Mouse (Mus musculus) ovary, adult 18-20 months (tissue): Measurements from ENCODE around the gene Dnajc21.

Source experiments
- DNase-seq: peaks from one replicate; pipeline ENCODE4 v3.0.0; 2022; ENCODE audit warnings: low spot score, mixed read lengths

Gene Dnajc21

DNA sequence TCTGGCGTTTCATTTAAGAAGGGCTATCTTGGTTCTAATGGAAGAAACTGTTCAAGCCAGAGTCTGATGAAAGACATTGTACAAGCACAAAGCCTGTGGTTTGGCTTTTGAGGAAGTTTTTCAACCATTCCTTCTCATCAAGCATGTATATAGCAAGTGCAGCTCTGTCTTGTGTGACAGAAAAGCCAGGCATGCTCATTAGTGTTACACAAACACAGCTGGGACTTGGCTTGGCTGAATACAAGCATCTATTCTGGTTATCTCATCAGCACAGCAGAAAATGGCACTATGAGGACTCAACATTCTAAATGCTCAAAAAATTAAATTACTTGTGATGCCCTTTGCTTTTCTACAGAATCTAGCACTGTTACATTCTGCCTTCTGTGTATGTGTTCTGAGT lies 33.4 kb downstream of the Dnajc21 start:
- no peak for DNase-seq

DNA sequence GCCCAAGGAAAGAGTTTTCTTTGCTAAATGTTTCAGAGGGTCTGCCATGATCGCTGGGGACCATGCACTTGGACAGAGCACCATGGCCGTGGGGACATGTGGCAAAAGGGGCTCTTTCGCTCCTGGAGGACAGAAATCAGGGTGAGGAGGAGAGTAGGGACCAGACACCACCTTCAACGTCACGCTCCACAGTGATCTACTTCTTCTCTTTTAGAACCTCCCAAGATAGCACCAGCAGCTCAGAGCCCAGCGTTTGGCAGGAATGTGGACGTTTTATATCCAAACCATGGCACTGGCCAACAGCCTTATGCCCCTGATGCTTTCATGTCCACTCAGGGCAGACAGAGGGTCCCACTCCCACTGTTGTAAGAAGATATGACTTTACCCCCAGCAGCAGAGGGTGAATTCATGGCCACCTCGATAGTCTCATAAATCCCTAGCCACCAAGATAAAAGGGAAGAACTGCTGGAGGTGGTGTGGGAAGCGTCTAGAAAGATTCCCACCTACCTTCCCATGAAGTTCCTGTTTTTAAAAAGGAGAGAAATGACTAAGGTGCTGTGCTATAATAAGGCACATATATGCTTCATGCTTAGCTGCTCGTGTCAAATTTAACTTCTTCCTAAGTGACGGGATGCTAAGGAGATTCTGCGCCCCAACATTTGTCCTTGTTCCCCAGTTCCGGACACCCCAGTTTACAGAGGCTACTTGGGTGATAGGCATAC lies 43.6 kb downstream of the Dnajc21 start:
- DNase-seq = no peak

DNA sequence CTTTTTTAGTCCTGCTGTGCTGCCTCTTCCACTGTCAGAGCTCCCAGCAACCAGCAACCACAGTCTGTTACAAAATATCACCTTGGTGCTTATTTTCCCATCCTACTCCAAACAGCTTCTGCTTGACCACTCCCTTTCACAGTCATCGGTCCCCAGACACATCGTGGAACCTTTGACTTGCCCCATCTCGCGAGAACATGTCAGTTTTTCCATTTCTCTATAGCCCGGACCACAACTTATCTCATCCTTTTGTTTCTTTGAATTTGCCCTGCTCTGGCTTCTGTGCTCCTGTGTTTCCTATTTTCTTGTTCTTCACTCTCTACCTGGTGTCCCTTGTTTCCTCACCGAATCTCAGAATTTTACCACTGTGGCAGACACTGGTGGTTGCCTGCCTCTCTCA lies 44.2 kb downstream of the Dnajc21 start:
- no peak for DNase-seq

DNA sequence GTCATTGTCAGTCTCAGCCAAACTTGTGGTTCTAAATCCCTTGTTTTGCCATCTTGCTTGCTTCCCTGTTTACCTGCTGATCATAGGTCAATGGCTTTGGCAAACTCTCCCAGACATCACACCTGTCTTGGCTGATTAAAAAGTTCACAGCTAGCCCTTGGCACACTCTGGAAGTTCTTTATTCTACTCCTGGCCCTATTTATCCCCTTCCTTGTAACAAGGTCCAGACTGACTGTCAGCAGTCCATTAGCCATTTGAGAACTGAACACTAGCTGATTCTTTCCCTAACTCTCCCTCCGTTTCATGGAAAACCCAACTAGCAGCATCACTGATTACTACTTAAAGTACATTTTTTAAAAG lies 48.6 kb downstream of the Dnajc21 start:
- DNase-seq = no peak

DNA sequence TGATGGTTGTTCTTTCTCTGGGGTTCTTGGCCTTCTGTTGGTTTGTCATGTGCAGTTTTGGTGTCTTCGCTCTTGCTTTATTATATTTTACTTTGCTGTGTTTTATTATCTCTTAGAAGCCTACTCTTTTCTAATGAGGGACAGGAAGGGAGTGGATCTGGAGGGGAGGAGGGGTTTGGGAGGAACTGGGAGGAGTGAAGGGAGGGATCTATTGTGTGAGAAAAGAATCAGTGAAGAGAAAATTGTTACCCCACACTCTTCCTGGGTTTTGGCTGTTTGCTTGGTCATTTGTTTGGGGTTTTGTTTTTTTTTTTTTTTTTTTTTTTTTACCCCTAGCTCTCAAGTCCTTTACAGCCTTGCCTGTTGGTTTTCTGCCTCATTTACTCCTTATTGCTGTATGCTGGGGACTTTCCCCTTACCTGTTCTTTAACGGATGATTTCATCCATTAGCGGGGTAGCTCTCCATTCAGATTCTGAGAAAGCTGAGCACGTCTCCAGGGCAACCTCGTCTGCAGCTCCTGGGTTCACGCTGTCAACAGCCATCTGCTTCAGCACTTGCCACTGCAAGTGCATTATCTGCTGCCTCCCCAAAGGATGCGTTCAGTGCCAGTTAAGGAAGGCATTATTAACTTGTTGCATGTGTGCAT lies 49.1 kb downstream of the Dnajc21 start:
- no peak for DNase-seq

DNA sequence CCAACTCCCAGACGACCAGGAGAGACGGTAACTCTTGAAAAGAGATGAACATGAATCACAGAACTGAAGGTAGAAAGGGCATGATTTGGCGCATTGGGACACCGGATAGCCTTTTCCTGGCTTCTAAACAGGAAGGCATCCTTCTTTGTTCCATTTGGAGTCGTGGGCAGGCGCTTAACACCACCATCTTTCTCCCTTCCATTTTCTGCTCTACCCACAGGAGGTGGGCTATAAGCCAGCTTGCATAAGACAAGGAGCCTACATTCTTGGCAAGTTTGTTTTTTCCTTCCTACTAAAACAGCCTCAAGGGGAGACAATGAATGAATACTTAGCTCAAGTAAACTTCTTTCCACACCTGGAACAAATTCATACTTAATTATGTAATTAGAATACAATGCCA lies 56.7 kb downstream of the Dnajc21 start:
- no peak for DNase-seq

DNA sequence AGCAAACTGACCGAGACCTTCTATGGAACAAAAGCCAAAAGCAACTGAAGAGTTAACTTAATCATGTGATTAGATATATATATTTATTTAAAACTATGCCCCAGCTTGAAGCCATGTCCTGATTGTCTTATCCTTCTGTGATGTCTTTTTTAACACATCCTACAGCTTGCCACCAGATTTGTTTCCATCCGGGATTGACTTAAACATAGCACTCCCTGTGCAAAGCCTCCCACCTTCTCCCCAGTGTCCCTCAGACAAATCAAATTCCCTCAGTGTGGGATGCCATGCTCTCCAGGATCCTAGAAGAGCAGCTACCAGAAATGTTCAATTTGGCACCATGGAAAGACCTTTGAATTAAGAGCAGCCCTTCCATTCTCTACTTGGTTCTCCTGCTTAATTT lies 59.4 kb downstream of the Dnajc21 start:
- no peak for DNase-seq

DNA sequence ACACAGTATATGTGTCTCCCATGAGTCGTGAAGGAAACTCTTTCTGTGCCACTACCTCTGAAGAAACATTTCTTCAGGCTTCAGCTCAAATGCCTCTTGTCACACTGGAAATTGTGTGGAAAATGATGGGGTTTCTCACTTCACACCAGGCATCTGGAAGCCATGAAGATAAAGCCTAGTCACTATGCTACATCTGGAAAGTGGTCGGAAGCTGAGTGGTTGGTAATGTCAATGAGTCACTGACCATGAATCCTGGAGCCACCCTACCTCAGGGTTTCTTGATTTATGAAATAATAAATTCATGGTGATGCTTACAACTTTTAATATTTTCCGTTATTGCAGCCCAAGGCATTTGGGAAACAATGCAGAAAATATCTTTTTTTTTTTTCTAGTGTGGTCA lies 60.5 kb downstream of the Dnajc21 start:
- no peak for DNase-seq

DNA sequence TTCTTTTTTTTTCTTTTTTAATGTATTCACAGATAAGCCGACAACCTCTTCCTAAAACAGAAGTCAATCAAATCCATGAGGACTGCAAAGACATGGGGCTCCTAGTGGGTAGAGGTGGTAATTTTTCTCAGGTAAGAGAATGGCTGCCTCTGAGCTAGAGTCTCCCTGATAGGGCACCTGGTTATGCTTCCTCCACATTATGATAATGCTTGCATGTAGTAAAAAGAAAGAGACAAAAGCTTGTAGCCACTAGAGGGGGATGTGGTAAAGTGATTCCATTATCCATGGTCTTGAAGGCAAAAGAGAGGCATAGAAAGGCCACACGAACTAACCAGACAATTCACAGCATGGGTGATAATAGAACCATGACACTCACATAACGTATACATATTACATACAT lies 69.9 kb downstream of the Dnajc21 start:
- no peak for DNase-seq

DNA sequence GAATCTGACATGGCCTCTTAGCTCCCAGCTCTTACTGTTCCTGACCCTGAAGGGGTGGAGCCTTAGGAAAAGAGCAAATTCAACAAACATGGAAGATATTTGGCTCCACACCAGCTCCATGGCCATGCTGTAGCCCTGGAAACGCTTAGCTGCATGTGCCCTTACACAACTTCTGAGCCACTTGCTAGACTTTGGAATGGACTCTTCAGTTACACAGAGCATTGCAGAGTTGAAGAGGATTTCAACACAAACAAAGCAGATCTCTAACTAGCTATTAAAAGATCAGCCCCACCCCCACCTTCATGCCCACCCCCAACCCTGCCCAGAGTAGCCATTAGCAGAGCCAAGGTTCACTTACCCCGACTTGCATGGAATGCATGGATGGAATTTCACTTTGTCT lies 70.5 kb downstream of the Dnajc21 start:
- DNase-seq = no peak
